Mouse (Mus musculus) liver, postnatal 0 days (tissue): Measurements from ENCODE around the gene Aldh1l1.

ENCODE experiments used
- CTCF ChIP-seq: sonication (generic); IDR thresholded peaks from 2 replicates; pipeline ENCODE4 v1.5.1; 2016; ENCODE audit warnings: antibody characterized with exemption, low read depth
- EP300 ChIP-seq: IDR thresholded peaks from 2 replicates; pipeline ENCODE4 v1.6.1; 2016; ENCODE audit warnings: antibody characterized with exemption, low read depth, mild to moderate bottlenecking

GRCm38 (mm10) chr6:90553197-90553596, 67.0 kb downstream of the Aldh1l1 start:
- TF ChIP-seq CTCF (no peak), EP300 (peak; percentile 31; the same call in 1 of the 2 replicates)
